14 mouse cellular contexts compared by ENCODE assay signal in the genomic region with DNA sequence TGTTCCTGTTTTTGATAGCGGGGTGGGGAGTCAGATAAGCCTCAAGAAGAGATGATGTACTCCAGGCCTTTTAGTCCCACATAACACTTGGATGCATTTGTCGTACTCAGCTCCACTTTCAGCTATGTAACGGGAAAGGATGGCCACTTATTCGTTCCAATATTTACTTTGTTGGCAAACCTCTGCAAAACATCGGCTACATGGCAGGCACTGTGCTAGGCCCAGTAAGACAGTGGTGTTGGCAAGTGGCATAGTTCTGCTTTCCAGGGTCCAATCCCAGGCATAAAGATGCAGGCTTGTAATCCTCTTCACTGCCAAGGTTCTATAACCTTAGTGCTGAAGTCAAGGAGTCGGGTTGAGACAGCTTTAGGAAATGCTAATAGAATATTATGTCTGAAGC. TPM values are rescaled to one million over a fixed set of nuclear protein-coding genes. Genes with fewer than 3 reads are reported as not detected.
A peak's percentile ranks its signal among the peaks of the same experiment; 100 is the strongest.
DNase-seq lines count a peak whose midpoint lies in the region; ATAC-seq and TF ChIP-seq lines count a peak whose summit lies in the region.
"Had no signal": no experiment of that assay in that cellular context is flagged by ENCODE, and none has a peak within 500 bp of the region (broad histone marks: within the 10 kb centered on the region; RNA-seq: fewer than 3 reads in every experiment).

No protein-coding gene starts in this region.

- H3K9me3 ChIP-seq in heart, embryonic 16.5 days (replicated peaks; ENCODE audit: control insufficient read depth, low read length), result no peaks in the 10 kb centered on the region
- H3K9me3 ChIP-seq in midbrain, embryonic 14.5 days (ENCODE audit: control insufficient read depth, low read length), result no peaks in the 10 kb centered on the region
- H3K9me3 ChIP-seq in midbrain, embryonic 10.5 days (replicated peaks), result no peaks in the 10 kb centered on the region
- H3K9me3 ChIP-seq: embryonic facial prominence, embryonic 15.5 days; neural tube, embryonic 13.5 days had no signal

- DNase-seq in heart, adult 11 months, result peak; percentile 66
- no peak for DNase-seq in heart, postnatal 36 days
- DNase-seq in heart, adult 9 months (ENCODE audit: low spot score in 2 of 2), result no peak
- no peak for DNase-seq in midbrain, embryonic 14.5 days
- no peak for DNase-seq in midbrain, embryonic 10.5 days (ENCODE audit: low spot score)
- DNase-seq: cerebellum, adult 18-20 months; cerebellum, postnatal 25 days; gastrocnemius, adult 2 months; kidney, adult 11 months; thymus, postnatal 36 days had no signal

- no peak for TF ChIP-seq POLR2A in olfactory bulb, adult 2 months (IDR thresholded peaks at IDR 0.05; ENCODE audit: insufficient read depth, low read depth, low read length)

- WGBS in heart, embryonic 16.5 days, result 29% methylated on average over 6 of the region's 6 CpGs
- WGBS in midbrain, embryonic 14.5 days, result 89% methylated on average over 6 of the region's 6 CpGs
- WGBS in midbrain, embryonic 10.5 days, result 95% methylated on average over 6 of the region's 6 CpGs
- 42% methylated on average over 6 of the region's 6 CpGs for WGBS in olfactory bulb, adult 2 months

- H3K4me1 ChIP-seq in heart, embryonic 16.5 days (ENCODE audit: control insufficient read depth, insufficient read depth, low read length), result peaks cover 17% of the 10 kb centered on the region
- H3K4me1 ChIP-seq in midbrain, embryonic 14.5 days (ENCODE audit: control insufficient read depth, insufficient read depth, low read length), result peaks cover 8% of the 10 kb centered on the region
- H3K4me1 ChIP-seq in midbrain, embryonic 10.5 days, result no peaks in the 10 kb centered on the region
- peaks cover 17% of the 10 kb centered on the region for H3K4me1 ChIP-seq in olfactory bulb, adult 2 months (ENCODE audit: control insufficient read depth, insufficient read depth, low read length)
- H3K4me1 ChIP-seq: embryonic facial prominence, embryonic 15.5 days had no signal

- ATAC-seq in heart, embryonic 16.5 days (replicated peaks; ENCODE audit: extremely low read depth, insufficient read depth, low FRiP score), result 0 out of 2 replicates have a peak, but pooled peaks have one; percentile 16
- ATAC-seq in midbrain, embryonic 14.5 days (ENCODE audit: low FRiP score, low TSS enrichment), result no peak

- H3K4me3 ChIP-seq in heart, embryonic 16.5 days (ENCODE audit: low read length), result no peak overlapping the region
- H3K4me3 ChIP-seq in midbrain, embryonic 14.5 days (replicated peaks; ENCODE audit: low read depth, low read length), result no peak overlapping the region
- no peak overlapping the region for H3K4me3 ChIP-seq in midbrain, embryonic 10.5 days
- H3K4me3 ChIP-seq in olfactory bulb, adult 2 months (ENCODE audit: insufficient read depth, low read depth, low read length), result no peak overlapping the region
- H3K4me3 ChIP-seq: embryonic facial prominence, embryonic 15.5 days; gastrocnemius, adult 2 months; neural tube, embryonic 13.5 days had no signal

- no peaks in the 10 kb centered on the region for H3K36me3 ChIP-seq in heart, embryonic 16.5 days (ENCODE audit: control insufficient read depth, insufficient read depth)
- H3K36me3 ChIP-seq in midbrain, embryonic 14.5 days (ENCODE audit: control insufficient read depth, insufficient read depth, low read length), result no peaks in the 10 kb centered on the region
- no peaks in the 10 kb centered on the region for H3K36me3 ChIP-seq in midbrain, embryonic 10.5 days
- H3K36me3 ChIP-seq: embryonic facial prominence, embryonic 15.5 days; neural tube, embryonic 13.5 days had no signal

- TF ChIP-seq CTCF in olfactory bulb, adult 2 months (IDR thresholded peaks at IDR 0.05; ENCODE audit: insufficient read depth, low read depth, low read length), result no peak

- H3K27ac ChIP-seq in heart, embryonic 16.5 days (ENCODE audit: low read length), result peak overlapping the region; percentile 78
- H3K27ac ChIP-seq in midbrain, embryonic 14.5 days (replicated peaks; ENCODE audit: low read depth, low read length), result peak overlapping the region; percentile 26; the same call in 1 of the 2 replicates
- H3K27ac ChIP-seq in midbrain, embryonic 10.5 days (replicated peaks), result no peak overlapping the region
- peak overlapping the region; percentile 97 for H3K27ac ChIP-seq in olfactory bulb, adult 2 months (ENCODE audit: insufficient read depth, low read depth, low read length)
- H3K27ac ChIP-seq: embryonic facial prominence, embryonic 15.5 days; gastrocnemius, adult 2 months; neural tube, embryonic 13.5 days had no signal

- H3K9ac ChIP-seq in heart, embryonic 16.5 days (ENCODE audit: low read length), result no peak overlapping the region
- H3K9ac ChIP-seq in midbrain, embryonic 14.5 days (replicated peaks; ENCODE audit: low read length), result no peak overlapping the region
- H3K9ac ChIP-seq: embryonic facial prominence, embryonic 15.5 days; neural tube, embryonic 13.5 days had no signal

- H3K27me3 ChIP-seq in heart, embryonic 16.5 days (ENCODE audit: control insufficient read depth, insufficient read depth, low read length), result no peaks in the 10 kb centered on the region
- no peaks in the 10 kb centered on the region for H3K27me3 ChIP-seq in midbrain, embryonic 14.5 days (ENCODE audit: control insufficient read depth, insufficient read depth, low read length)
- H3K27me3 ChIP-seq in midbrain, embryonic 10.5 days (ENCODE audit: low read depth, poor library complexity, severe bottlenecking), result no peaks in the 10 kb centered on the region
- H3K27me3 ChIP-seq: embryonic facial prominence, embryonic 15.5 days; neural tube, embryonic 13.5 days had no signal

- H3K4me2 ChIP-seq in heart, embryonic 16.5 days (ENCODE audit: low read depth, low read length), result peak overlapping the region; percentile 19; the same call in 1 of the 2 replicates
- H3K4me2 ChIP-seq in midbrain, embryonic 14.5 days (ENCODE audit: low read length), result no peak overlapping the region
- H3K4me2 ChIP-seq: embryonic facial prominence, embryonic 15.5 days; neural tube, embryonic 13.5 days had no signal

- intact Hi-C loops in heart, postnatal 36 days (cut with DNase I), result no loop called here

RNA-seq across cellular contexts. Expression of gene Atp1b1, which starts 16.2 kb away (rescaled TPM):
- 100 to 1,000 TPM; 382 to 399 TPM for total RNA-seq in heart, postnatal 36 days (2021)
- polyA plus RNA-seq in heart, embryonic 16.5 days (2015; fragmentation: Nextera tagmentation; extraction: Ambion mirVana), result 298 and 306 TPM in 2 replicates
- 133 and 164 TPM in 2 replicates for polyA plus RNA-seq in midbrain, embryonic 14.5 days (2014; fragmentation: Nextera tagmentation; extraction: Ambion mirVana)
- polyA plus RNA-seq in midbrain, embryonic 10.5 days (2016; fragmentation: Nextera tagmentation; extraction: Ambion mirVana), result 18.7 and 26.8 TPM in 2 replicates
- polyA plus RNA-seq in olfactory bulb, adult 2 months (2012; ENCODE audit: insufficient read depth, insufficient read length, low replicate concordance, missing spikeins), result 868 and 1,072 TPM in 2 replicates
